ENCODE assay signal across 8 mouse cellular contexts in the genomic region with DNA sequence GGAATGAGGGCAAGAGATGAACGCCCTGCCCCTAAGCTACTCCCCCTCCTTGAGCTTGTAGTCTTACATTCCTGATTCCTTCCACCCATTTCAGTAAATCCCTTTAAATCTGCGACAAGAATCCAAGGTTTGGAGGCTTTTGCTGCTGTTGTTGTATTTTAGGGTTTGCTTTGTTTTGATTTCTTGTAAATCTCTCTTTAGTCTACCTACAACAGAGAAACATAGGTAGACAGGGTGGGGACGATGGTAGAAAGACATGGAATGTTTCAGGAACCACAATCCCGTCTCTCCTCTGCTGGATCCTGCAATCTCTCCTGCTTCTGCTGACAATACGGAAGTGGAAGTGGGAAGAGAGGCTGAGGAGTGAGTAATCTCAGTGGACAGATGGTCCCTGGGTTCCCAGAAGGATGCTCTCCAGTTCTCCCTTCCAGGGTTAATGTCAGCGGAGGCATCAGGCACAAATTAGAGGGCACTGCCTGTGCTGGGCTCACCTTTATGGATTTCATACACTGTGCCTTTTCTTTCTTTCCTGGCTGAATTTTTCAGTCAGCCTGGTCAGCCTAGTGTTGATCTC. TPM values are rescaled to one million over a fixed set of nuclear protein-coding genes. Genes with fewer than 3 reads are reported as not detected.
A peak's percentile ranks its signal among the peaks of the same experiment; 100 is the strongest.
DNase-seq lines count a peak whose midpoint lies in the region; ATAC-seq and TF ChIP-seq lines count a peak whose summit lies in the region.

No protein-coding gene starts in this region.

- H3K27me3 ChIP-seq in testis, adult 2 months (ENCODE audit: control insufficient read depth, insufficient read depth, low read length) = no peaks in the 10 kb centered on the region
- H3K27me3 ChIP-seq in embryonic facial prominence, embryonic 11.5 days (ENCODE audit: control insufficient read depth, insufficient read depth, low read length) = no peaks in the 10 kb centered on the region
- no peaks in the 10 kb centered on the region for H3K27me3 ChIP-seq in hindbrain, embryonic 10.5 days (ENCODE audit: insufficient read depth, poor library complexity, severe bottlenecking)
- H3K27me3 ChIP-seq in limb, embryonic 14.5 days (ENCODE audit: control insufficient read depth, insufficient read depth, low read length) = no peaks in the 10 kb centered on the region

- H3K4me1 ChIP-seq in testis, adult 2 months (ENCODE audit: control insufficient read depth, insufficient read depth, low read length) = peaks cover 5% of the 10 kb centered on the region
- no peaks in the 10 kb centered on the region for H3K4me1 ChIP-seq in embryonic facial prominence, embryonic 11.5 days (ENCODE audit: control insufficient read depth, insufficient read depth, low read length)
- H3K4me1 ChIP-seq in hindbrain, embryonic 10.5 days (replicated peaks) = peaks cover 23% of the 10 kb centered on the region
- peaks cover 8% of the 10 kb centered on the region; the same call in 1 of the 2 replicates for H3K4me1 ChIP-seq in limb, embryonic 14.5 days (ENCODE audit: control insufficient read depth, insufficient read depth, low read length)

- no peak for ATAC-seq in embryonic facial prominence, embryonic 11.5 days (replicated peaks; ENCODE audit: insufficient number of reproducible peaks, low FRiP score, low TSS enrichment, low read depth)
- no peak for ATAC-seq in limb, embryonic 14.5 days (ENCODE audit: low FRiP score, low read depth)

- 14% methylated on average over 6 of the region's 6 CpGs for WGBS in embryonic facial prominence, embryonic 11.5 days
- WGBS in hindbrain, embryonic 10.5 days = 24% methylated on average over 6 of the region's 6 CpGs
- WGBS in limb, embryonic 14.5 days = 20% methylated on average over 6 of the region's 6 CpGs

- no peak for TF ChIP-seq CTCF in testis, adult 2 months (IDR thresholded peaks at IDR 0.05; ENCODE audit: control insufficient read depth, insufficient read depth, insufficient replicate concordance, low read depth, low read length)

- peak overlapping the region; percentile 86 for H3K4me2 ChIP-seq in embryonic facial prominence, embryonic 11.5 days (ENCODE audit: low read depth, low read length)
- peak overlapping the region; percentile 76 for H3K4me2 ChIP-seq in limb, embryonic 14.5 days (replicated peaks; ENCODE audit: low read depth, low read length, severe bottlenecking)

- TF ChIP-seq POLR2A in testis, adult 2 months (IDR thresholded peaks at IDR 0.05; ENCODE audit: control insufficient read depth, low read depth, low read length) = no peak
- no peak for TF ChIP-seq POLR2A in limb, embryonic 14.5 days (IDR thresholded peaks at IDR 0.05; ENCODE audit: borderline replicate concordance, extremely low read depth, insufficient read depth, insufficient read length)

- H3K9me3 ChIP-seq in embryonic facial prominence, embryonic 11.5 days (replicated peaks; ENCODE audit: control insufficient read depth, low read length) = no peaks in the 10 kb centered on the region
- no peaks in the 10 kb centered on the region for H3K9me3 ChIP-seq in hindbrain, embryonic 10.5 days
- H3K9me3 ChIP-seq in limb, embryonic 14.5 days (ENCODE audit: control insufficient read depth, low read length) = no peaks in the 10 kb centered on the region

- H3K36me3 ChIP-seq in testis, adult 2 months (ENCODE audit: control insufficient read depth, insufficient read depth, low read length) = no peaks in the 10 kb centered on the region
- H3K36me3 ChIP-seq in embryonic facial prominence, embryonic 11.5 days (replicated peaks; ENCODE audit: control insufficient read depth, insufficient read depth, low read depth, low read length) = no peaks in the 10 kb centered on the region
- H3K36me3 ChIP-seq in hindbrain, embryonic 10.5 days = no peaks in the 10 kb centered on the region
- no peaks in the 10 kb centered on the region for H3K36me3 ChIP-seq in limb, embryonic 14.5 days (ENCODE audit: control insufficient read depth, insufficient read depth, low read length)

- no peak overlapping the region for H3K27ac ChIP-seq in testis, adult 2 months (ENCODE audit: control insufficient read depth, insufficient read depth, low read depth, low read length)
- H3K27ac ChIP-seq in embryonic facial prominence, embryonic 11.5 days (replicated peaks; ENCODE audit: low read depth, low read length) = no peak overlapping the region
- H3K27ac ChIP-seq in hindbrain, embryonic 10.5 days = peak overlapping the region; percentile 90
- H3K27ac ChIP-seq in limb, embryonic 14.5 days (replicated peaks; ENCODE audit: low read depth, low read length) = no peak overlapping the region

- H3K4me3 ChIP-seq in testis, adult 2 months (ENCODE audit: control insufficient read depth, low read depth, low read length) = peak overlapping the region; percentile 31
- peak overlapping the region; percentile 52 for H3K4me3 ChIP-seq in embryonic facial prominence, embryonic 11.5 days (ENCODE audit: low read depth, low read length)
- H3K4me3 ChIP-seq in hindbrain, embryonic 10.5 days = peak overlapping the region; percentile 67
- peak overlapping the region; percentile 45 for H3K4me3 ChIP-seq in limb, embryonic 14.5 days (replicated peaks; ENCODE audit: low read length)

- DNase-seq in testis, postnatal 14 days (ENCODE audit: low spot score) = no peak
- DNase-seq in embryonic facial prominence, embryonic 11.5 days (ENCODE audit: low spot score) = no peak
- peak; percentile 10 for DNase-seq in hindbrain, embryonic 10.5 days (ENCODE audit: low spot score)
- no peak for DNase-seq in limb, embryonic 14.5 days (ENCODE audit: low spot score)
- peak; percentile 51 for DNase-seq in retina, embryonic 14.5 days (ENCODE audit: low spot score)
- no peak for DNase-seq in thymus, postnatal 25 days
- DNase-seq in thymus, postnatal 14 days = no peak

- H3K9ac ChIP-seq in embryonic facial prominence, embryonic 11.5 days (replicated peaks; ENCODE audit: low read length) = peak overlapping the region; percentile 76
- H3K9ac ChIP-seq in limb, embryonic 14.5 days (ENCODE audit: low read depth, low read length, severe bottlenecking) = peak overlapping the region; percentile 64

RNA-seq across cellular contexts. Expression of a gene that starts 0.4 kb away (rescaled TPM):
- polyA plus RNA-seq in testis, adult 2 months (2012; rRNA removed) = 0.21 and 0.24 TPM in 2 replicates
- 6.5 and 7.5 TPM in 2 replicates for polyA plus RNA-seq in embryonic facial prominence, embryonic 11.5 days (2014; fragmentation: Nextera tagmentation; extraction: Ambion mirVana)
- 4.7 and 4.9 TPM in 2 replicates for polyA plus RNA-seq in hindbrain, embryonic 10.5 days (2016; fragmentation: Nextera tagmentation; extraction: Ambion mirVana)
- polyA plus RNA-seq in limb, embryonic 14.5 days (2012; rRNA removed) = 2.1 and 2.2 TPM in 2 replicates
- polyA plus RNA-seq in limb, embryonic 14.5 days (2014; fragmentation: Nextera tagmentation; extraction: Ambion mirVana) = 3.8 and 3.9 TPM in 2 replicates

RNA-seq across cellular contexts. Expression of a gene that starts 1.2 kb away (rescaled TPM):
- 0.58 and 0.75 TPM in 2 replicates for polyA plus RNA-seq in testis, adult 2 months (2012; rRNA removed)
- 16.7 and 18.1 TPM in 2 replicates for polyA plus RNA-seq in embryonic facial prominence, embryonic 11.5 days (2014; fragmentation: Nextera tagmentation; extraction: Ambion mirVana)
- polyA plus RNA-seq in hindbrain, embryonic 10.5 days (2016; fragmentation: Nextera tagmentation; extraction: Ambion mirVana) = 17.5 and 22.5 TPM in 2 replicates
- polyA plus RNA-seq in limb, embryonic 14.5 days (2012; rRNA removed) = 21.8 and 24.0 TPM in 2 replicates
- polyA plus RNA-seq in limb, embryonic 14.5 days (2014; fragmentation: Nextera tagmentation; extraction: Ambion mirVana) = 16.5 and 22.2 TPM in 2 replicates

Comparison
In these comparisons a context has a peak if more than half of its experiments do, and no peak if none do; other contexts are left out.
1. DNase-seq: peak in hindbrain, embryonic 10.5 days (single experiment) and retina, embryonic 14.5 days (single experiment); none in testis, postnatal 14 days (single experiment), embryonic facial prominence, embryonic 11.5 days (single experiment), limb, embryonic 14.5 days (single experiment), thymus, postnatal 25 days (single experiment) and thymus, postnatal 14 days (single experiment).
2. RNA of a gene that starts 1.2 kb away (polyA plus RNA-seq): 17.5 to 22.5 TPM in hindbrain, embryonic 10.5 days, 16.5 to 24.0 TPM in limb, embryonic 14.5 days and 16.7 to 18.1 TPM in embryonic facial prominence, embryonic 11.5 days; 0.58 to 0.75 TPM in testis, adult 2 months; every median in the first group is over 10 times any median in the second.
3. Peak in every context shown above with its lines, with median percentiles within 50 percentile points of each other: H3K4me3 ChIP-seq.